Mouse (Mus musculus): Measurements from ENCODE around the gene CT030661.1.

The CT030661.1 gene

DNA sequence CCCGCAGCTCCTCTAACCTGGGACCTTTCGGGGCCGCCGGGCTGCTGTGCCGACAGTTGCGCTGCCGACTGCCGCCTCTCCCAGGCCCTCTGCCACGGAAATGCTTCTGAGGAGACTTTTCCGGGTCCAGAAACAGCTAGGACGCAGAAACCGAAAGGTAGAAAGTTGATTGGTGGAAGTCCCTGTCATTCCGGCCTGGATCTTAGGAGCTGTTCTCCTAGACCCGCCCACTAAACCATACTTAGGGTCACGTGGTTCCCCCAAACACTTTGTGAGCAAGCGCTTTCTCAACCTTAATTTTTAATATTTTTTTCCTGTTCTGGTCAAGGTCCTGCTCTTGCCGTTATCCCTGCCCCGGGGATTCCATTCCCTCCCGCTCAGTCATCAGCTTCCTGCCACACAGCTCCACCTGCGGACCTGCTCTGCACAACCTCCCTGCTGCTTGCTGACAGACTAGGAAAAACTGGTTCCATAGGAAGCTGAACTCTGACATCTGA lies at the start of gene CT030661.1:
Gene CT030661.1, minus strand, starts transcription at position 108 of the 497 bp plus-strand sequence.
- in situ Hi-C loops (cut with MboI, MseI): loop anchor here (5.0 to 10.0 kb wide), 2 partner anchors 92 to 100 kb away; no protein-coding TSS in a partner anchor

DNA sequence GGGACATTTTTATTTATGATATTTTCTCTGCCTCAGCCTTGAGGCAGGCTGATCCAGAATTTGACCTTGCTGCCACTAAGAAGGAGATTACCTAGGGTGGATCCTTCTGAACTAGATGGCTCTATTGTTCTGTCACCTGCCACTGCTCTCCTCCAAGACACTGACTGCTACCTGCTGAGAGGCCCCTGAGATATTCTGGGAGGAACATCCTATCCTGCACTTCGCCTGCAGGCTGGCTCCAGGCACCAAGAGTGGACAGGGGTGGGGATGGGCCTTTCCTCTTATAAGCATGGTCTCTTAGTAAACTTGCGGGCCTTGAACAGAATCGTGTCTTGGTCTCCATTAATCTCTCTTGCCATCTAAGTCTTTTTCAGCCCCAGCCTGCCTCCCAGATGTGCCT lies 49.3 kb upstream of the CT030661.1 start:
- in situ Hi-C loops (cut with MboI, MseI): loop anchor here in 1 of 2 experiments (10.0 to 25.0 kb wide), 2 partner anchors 399 to 1173 kb away; partner anchors contain the start of genes Zfp942 and Zfp943

DNA sequence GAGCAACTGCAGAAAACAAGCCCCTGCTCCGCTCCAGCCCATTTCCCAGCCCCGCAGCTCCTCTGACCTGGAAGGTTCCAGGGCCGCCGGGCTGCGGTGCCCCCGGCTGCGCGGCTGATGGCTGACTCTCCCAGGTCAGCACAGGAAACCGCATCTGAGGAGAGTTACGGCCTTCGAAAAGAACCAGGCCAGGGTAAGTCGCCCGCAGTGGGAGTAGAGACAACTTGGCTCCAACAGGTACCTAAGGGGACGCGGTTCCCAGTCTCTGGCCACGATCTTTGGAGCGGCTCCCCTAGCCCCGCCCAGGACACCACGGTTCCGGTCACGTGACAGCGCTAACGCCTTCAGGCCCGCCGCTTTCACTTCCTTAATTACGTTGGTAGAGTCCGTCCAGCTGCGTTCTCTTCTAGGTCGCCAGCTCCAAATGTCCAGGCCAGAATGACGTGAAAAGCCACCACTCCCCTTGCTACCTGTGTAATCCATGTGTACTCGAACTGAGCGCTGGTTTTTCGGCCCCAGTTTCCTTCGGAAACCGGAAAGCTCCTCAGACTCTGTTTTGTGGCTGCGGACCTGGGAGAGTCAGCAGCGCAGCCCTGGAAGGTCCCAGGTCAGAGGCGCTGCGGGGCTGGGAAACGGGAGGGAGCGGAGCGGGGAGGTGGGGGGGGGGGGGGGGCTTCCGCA lies 46.6 kb upstream of the CT030661.1 start, which contains the start of the genes Zfp944 and Zfp758:
Gene Zfp944, minus strand, starts transcription at position 300 of the 681 bp plus-strand sequence.
Gene Zfp758, plus strand, starts transcription at position 353 of the 681 bp plus-strand sequence.
- in situ Hi-C loops (cut with MboI, MseI): loop anchor here in 1 of 2 experiments (10.0 to 25.0 kb wide), 2 partner anchors 396 to 1176 kb away; partner anchors contain the start of genes Zfp942 and Zfp943

DNA sequence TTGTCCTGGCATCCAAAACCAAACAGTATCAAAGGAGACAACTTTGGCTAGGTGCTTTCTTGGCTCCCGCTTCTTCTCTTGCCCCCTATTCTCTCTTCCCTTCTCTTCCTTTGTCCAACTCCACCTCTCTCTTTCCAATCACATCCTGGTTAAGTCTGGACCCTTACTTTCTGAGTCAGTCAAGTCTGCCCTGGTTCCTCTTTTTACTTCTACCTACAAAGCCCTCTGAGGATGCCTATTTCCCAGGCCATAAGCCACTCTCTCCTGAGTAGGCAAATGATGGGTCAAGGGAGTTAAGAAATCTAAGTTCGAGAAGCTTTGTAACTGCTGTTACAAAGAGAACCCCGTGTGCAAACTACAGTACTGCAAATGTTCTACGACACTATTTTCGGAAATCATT lies 45.9 kb upstream of the CT030661.1 start:
- in situ Hi-C loops (cut with MboI, MseI): loop anchor here in 1 of 2 experiments (10.0 to 25.0 kb wide), 2 partner anchors 396 to 1177 kb away; partner anchors contain the start of genes Zfp942 and Zfp943

DNA sequence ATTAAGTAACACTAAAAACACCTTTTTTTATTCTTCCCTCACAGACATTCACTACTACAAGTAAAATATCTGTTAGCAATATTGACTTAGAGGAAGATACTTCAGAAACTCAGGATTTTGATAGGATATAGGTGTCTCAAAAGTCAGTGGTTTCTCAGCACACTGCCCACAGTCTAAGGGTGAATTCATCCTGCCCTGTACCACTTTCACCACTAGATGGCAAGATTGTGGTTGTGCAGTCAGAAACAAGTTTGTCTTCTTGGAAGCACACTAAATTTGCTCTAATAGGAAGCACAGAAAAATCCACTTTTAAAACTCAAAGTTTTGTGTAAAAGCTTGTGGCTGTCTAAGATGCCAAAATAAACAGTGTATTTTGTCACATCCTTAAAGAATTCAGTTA lies 38.2 kb upstream of the CT030661.1 start:
- in situ Hi-C loops (cut with MboI, MseI): loop anchor here in 1 of 2 experiments (25.0 kb wide), 1 partner anchor 1185 kb away; no protein-coding TSS in a partner anchor

DNA sequence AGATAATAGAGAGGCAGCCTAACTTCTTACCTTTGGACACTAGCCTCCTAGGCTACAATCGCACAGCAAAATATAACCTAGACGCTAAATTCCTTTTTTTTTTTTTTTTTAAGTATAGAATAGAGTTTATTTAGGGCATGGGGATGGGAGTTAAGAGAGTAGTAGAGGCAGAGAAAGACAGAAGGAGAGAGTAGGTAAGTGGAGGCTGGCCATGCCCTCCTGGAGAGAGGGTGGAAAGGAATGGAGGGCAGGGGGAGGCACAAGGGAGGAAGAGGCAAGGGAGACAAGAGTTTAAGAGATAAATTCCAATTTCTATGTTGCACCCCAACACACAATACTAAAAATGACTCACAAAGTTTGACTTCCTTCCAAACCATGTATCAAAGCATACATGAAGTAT lies 610 bp upstream of the CT030661.1 start:
- in situ Hi-C loops (cut with MboI, MseI): loop anchor here in 1 of 2 experiments (10.0 kb wide), 1 partner anchor 100 kb away; no protein-coding TSS in a partner anchor

DNA sequence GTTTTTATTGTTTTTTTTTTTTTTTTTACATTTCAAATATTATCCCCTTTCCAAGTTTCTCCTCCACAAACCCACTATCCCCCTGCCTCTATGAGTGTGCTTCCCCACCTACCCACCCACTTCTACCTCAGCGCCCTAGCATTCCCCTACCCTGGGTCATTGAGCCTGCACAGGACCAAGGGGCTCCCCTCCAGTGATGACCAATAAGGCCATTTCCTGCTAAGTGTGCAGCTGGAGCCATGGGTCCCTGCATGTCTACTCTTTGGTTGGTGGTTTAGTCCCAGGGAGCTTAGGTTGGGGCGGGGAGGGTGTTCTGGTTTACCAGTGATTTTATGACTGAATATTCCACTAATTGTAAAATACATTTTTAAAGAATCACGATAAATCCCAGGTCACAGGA lies 418 bp downstream of the CT030661.1 start:
- in situ Hi-C loops (cut with MboI, MseI): loop anchor here (5.0 to 10.0 kb wide), 2 partner anchors 92 to 99 kb away; no protein-coding TSS in a partner anchor
